Mouse (Mus musculus) induced T-regulatory cell, adult 2 months (primary cell): ENCODE data around the gene Fgl2.
A peak's percentile ranks its signal among the peaks of the same experiment; 100 is the strongest.

Experiments
- DNase-seq: peaks from one replicate; pipeline ENCODE4 v3.0.0-alpha.2; 2012; ENCODE audit warnings: low read depth

Gene Fgl2

GRCm38 (mm10) chr5:21372493-21373179 is at the start of gene Fgl2:
Fgl2 (plus strand) TSS chr5:21372642.
- DNase-seq = peak; percentile 69

- peak; percentile 90 for DNase-seq
These were observed 45.9 kb upstream of the Fgl2 start for GRCm38 (mm10) chr5:21326494-21326893.

- no peak for DNase-seq
These were observed 43.9 kb upstream of the Fgl2 start for GRCm38 (mm10) chr5:21328560-21328959.

GRCm38 (mm10) chr5:21329672-21330665 is 42.5 kb upstream of the Fgl2 start:
- no peak for DNase-seq

- DNase-seq = no peak
These were observed 40.8 kb upstream of the Fgl2 start for GRCm38 (mm10) chr5:21331656-21332055.

- no peak for DNase-seq
These were observed 40.3 kb upstream of the Fgl2 start for GRCm38 (mm10) chr5:21332119-21332518.

GRCm38 (mm10) chr5:21342265-21342664 is 30.2 kb upstream of the Fgl2 start:
- peak; percentile 31 for DNase-seq

GRCm38 (mm10) chr5:21348366-21348765 is 24.1 kb upstream of the Fgl2 start:
- no peak for DNase-seq

- DNase-seq = no peak
These were observed 20.8 kb upstream of the Fgl2 start for GRCm38 (mm10) chr5:21351678-21352077.

GRCm38 (mm10) chr5:21358648-21359047 is 13.8 kb upstream of the Fgl2 start:
- DNase-seq = no peak

GRCm38 (mm10) chr5:21363343-21363742 is 9.1 kb upstream of the Fgl2 start:
- DNase-seq = no peak

GRCm38 (mm10) chr5:21366338-21367053 is 5.9 kb upstream of the Fgl2 start:
- no peak for DNase-seq

- no peak for DNase-seq
These were observed 4.9 kb upstream of the Fgl2 start for GRCm38 (mm10) chr5:21367514-21367913.

- peak; percentile 70 for DNase-seq
These were observed 2.1 kb upstream of the Fgl2 start for GRCm38 (mm10) chr5:21370218-21370947.

- DNase-seq = no peak
These were observed 522 bp upstream of the Fgl2 start for GRCm38 (mm10) chr5:21371920-21372319.

GRCm38 (mm10) chr5:21373180-21373518 is 707 bp downstream of the Fgl2 start:
- DNase-seq = no peak

GRCm38 (mm10) chr5:21376935-21377334 is 4.5 kb downstream of the Fgl2 start:
- DNase-seq = no peak

- DNase-seq = peak; percentile 57
These were observed 6.0 kb downstream of the Fgl2 start for GRCm38 (mm10) chr5:21378397-21378796.

GRCm38 (mm10) chr5:21381986-21382385 is 9.5 kb downstream of the Fgl2 start:
- no peak for DNase-seq

GRCm38 (mm10) chr5:21382678-21383077 is 10.2 kb downstream of the Fgl2 start:
- DNase-seq = no peak

GRCm38 (mm10) chr5:21383392-21384251 is 11.2 kb downstream of the Fgl2 start:
- peak; percentile 26 for DNase-seq
